Mouse (Mus musculus): Measurements from ENCODE around the gene Afg3l1. TPM values are rescaled to one million over a fixed set of nuclear protein-coding genes. Genes with fewer than 3 reads are reported as not detected.
"Not testable (repeated sequence)": the region's sequence is repeated elsewhere in the genome, so short reads cannot be mapped to it uniquely, and the experiment has no call there.

The Afg3l1 gene
- polyA plus RNA-seq, 1 experiment from 2014 or later = 54.4 TPM

DNA sequence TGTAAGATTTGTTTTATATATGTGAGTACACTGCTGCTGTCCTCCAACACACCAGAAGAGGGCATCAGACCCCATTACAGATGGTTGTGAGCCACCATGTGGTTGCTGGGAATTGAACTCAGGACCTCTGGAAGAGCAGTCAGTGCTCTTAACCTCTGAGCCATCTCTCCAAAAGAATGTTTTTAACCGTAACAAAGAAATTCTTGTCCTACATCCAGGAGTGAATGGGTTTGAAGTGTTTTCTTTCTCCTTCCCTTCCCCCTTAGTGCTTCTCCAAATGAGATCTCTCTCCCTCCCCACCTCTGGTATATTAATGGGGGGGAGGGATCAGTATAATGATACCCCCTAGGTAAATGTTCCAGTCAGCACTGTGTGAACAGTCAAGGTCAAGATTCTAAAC is 42.3 kb downstream of the Afg3l1 start:
- WGBS = 91% methylated on average over 1 of the region's 1 CpGs
- H3K36me3 ChIP-seq (ENCODE audit: control insufficient read depth, insufficient read depth) = peaks cover 18% of the 10 kb centered on the region
- H3K9me3 ChIP-seq (ENCODE audit: control insufficient read depth, low read length); ATAC-seq; H3K27me3 ChIP-seq (replicated peaks; ENCODE audit: control insufficient read depth, insufficient read depth, low read length); H3K27ac ChIP-seq (ENCODE audit: low read length); H3K4me2 ChIP-seq (ENCODE audit: low read length); H3K4me3 ChIP-seq (replicated peaks; ENCODE audit: low read length); H3K9ac ChIP-seq (replicated peaks; ENCODE audit: low read depth, low read length): not testable (repeated sequence)
- peaks cover 23% of the 10 kb centered on the region for H3K4me1 ChIP-seq (replicated peaks; ENCODE audit: control insufficient read depth, insufficient read depth, low read length)

DNA sequence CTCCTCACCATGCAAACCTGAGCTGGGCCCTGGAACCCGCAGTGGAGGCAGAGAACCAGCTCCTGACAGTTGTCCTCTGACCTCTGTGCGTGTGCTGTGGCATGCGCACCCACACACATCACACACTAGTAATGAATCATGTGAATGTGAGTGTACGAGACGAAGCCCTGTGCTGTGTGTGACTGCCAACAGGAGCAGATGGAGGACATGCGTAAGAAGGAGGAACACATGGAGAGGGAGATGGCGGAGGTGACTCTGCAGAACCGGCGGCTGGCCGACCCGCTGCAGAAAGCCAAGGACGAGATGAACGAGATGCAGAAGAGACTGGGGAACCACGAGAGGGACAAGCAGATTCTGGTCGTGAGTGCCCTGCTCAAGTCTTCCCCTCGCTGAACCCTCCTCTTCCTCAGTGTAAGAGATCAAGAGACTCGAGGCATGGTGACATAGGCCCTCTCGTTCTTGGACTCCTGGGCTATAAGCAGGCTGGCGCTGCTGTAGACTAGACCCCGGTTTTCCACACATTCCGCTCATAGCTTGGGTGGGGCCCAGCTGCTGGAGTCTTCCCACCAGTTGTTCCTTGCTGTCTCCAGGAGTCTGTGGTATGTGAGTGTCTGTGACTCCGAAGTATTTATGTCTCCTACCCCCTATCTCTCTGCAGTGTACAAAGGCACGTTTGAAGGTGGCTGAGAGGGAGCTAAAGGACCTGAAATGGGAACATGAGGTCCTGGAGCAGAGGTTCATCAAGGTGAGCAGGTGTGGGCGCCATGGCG is 50.2 kb downstream of the Afg3l1 start:
- ATAC-seq = no peak
- Histone ChIP-seq H3K4me3 (replicated peaks; ENCODE audit: low read length) (no peak overlapping the region), H3K4me1 (replicated peaks; ENCODE audit: control insufficient read depth, insufficient read depth, low read length) (no peaks in the 10 kb centered on the region), H3K27ac (ENCODE audit: low read length) (no peak overlapping the region), H3K27me3 (replicated peaks; ENCODE audit: control insufficient read depth, insufficient read depth, low read length) (no peaks in the 10 kb centered on the region), H3K9me3 (ENCODE audit: control insufficient read depth, low read length) (no peaks in the 10 kb centered on the region), H3K36me3 (ENCODE audit: control insufficient read depth, insufficient read depth) (peaks cover 56% of the 10 kb centered on the region), H3K9ac (replicated peaks; ENCODE audit: low read depth, low read length) (no peak overlapping the region), H3K4me2 (ENCODE audit: low read length) (no peak overlapping the region)
- 86% methylated on average over 25 of the region's 25 CpGs for WGBS

DNA sequence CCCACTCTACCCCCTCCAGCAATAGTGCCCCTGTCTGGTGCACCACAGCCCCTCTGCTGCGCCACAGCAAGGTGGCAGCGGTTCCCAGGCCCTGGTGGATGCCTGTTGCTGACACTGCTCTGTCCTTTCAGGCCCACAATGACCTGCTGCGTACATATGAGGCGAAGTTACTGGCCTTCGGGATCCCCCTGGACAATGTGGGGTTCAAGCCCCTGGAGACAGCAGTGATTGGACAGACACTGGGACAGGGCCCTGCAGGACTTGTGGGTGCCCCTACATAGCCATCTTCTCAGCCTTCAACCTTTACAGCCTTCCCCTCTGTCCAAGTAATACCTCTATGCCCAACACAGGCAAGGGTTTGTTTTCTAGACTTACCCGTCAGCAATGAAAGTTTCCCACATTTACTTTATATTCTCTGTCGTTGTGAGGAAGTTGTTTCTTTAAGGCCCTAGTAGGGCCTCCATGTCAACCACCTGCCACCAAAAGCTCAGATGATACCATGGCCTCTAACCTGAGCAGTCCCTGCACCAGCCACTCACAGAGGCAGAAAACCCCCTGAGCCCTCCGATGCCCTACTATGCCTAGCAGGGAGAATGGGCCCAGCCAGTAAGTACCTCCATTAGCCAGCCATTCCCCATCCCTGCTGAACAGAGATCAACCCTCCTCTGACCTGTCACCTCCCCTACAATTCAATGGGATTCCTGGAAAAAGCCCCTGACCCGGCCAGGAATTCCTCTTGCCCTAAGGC is 58.7 kb downstream of the Afg3l1 start:
- Histone ChIP-seq H3K36me3 (ENCODE audit: control insufficient read depth, insufficient read depth) (peaks cover 27% of the 10 kb centered on the region), H3K4me1 (replicated peaks; ENCODE audit: control insufficient read depth, insufficient read depth, low read length) (no peaks in the 10 kb centered on the region), H3K9me3 (ENCODE audit: control insufficient read depth, low read length) (no peaks in the 10 kb centered on the region), H3K9ac (replicated peaks; ENCODE audit: low read depth, low read length) (no peak overlapping the region), H3K4me3 (replicated peaks; ENCODE audit: low read length) (no peak overlapping the region), H3K27me3 (replicated peaks; ENCODE audit: control insufficient read depth, insufficient read depth, low read length) (no peaks in the 10 kb centered on the region), H3K27ac (ENCODE audit: low read length) (no peak overlapping the region), H3K4me2 (ENCODE audit: low read length) (no peak overlapping the region)
- WGBS = 89% methylated on average over 9 of the region's 9 CpGs
- no peak for ATAC-seq

DNA sequence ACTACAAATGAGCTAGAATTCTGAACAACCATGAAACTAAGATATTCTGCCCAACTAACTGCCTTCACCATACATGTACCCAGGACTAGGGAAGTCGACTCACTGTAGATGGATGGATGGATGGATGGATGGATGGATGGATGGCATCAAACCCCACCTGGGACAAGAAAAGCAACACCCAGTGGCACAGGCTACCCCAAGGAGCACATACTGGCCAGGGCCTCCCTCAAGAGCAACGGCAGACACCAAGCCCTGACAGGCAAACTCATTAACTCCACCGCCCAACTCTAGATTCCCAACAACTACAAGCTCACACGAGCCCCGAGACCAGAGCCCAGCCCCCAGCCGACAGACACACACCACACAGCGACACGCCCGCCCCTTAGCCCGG is 59.3 kb downstream of the Afg3l1 start:
- no peak for ATAC-seq
- Histone ChIP-seq H3K36me3 (ENCODE audit: control insufficient read depth, insufficient read depth) (peaks cover 22% of the 10 kb centered on the region), H3K4me2 (ENCODE audit: low read length) (no peak overlapping the region), H3K27ac (ENCODE audit: low read length) (no peak overlapping the region), H3K9me3 (ENCODE audit: control insufficient read depth, low read length) (no peaks in the 10 kb centered on the region), H3K9ac (replicated peaks; ENCODE audit: low read depth, low read length) (no peak overlapping the region), H3K4me3 (replicated peaks; ENCODE audit: low read length) (no peak overlapping the region), H3K27me3 (replicated peaks; ENCODE audit: control insufficient read depth, insufficient read depth, low read length) (no peaks in the 10 kb centered on the region), H3K4me1 (replicated peaks; ENCODE audit: control insufficient read depth, insufficient read depth, low read length) (no peaks in the 10 kb centered on the region)
- WGBS = 36% methylated on average over 9 of the region's 10 CpGs

DNA sequence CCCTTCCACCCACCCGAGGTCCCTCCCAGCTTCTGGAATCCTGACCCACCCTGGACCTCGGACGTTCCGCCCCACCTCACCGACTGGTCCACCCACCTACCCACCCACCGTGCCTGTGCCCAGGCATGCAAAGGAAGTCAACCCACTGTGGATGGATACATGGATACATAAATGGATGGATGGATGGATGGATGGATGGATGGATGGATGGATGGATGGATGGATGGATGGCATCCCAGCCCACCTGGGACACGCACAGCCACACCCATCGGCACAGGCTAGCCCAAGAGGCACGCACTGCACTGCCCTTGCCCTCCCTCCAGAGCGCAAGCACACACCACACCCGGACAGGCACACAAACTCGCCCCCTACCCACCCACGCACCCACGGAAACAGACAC is 59.9 kb downstream of the Afg3l1 start:
- H3K27me3 ChIP-seq (replicated peaks; ENCODE audit: control insufficient read depth, insufficient read depth, low read length); H3K27ac ChIP-seq (ENCODE audit: low read length); H3K4me1 ChIP-seq (replicated peaks; ENCODE audit: control insufficient read depth, insufficient read depth, low read length); H3K4me3 ChIP-seq (replicated peaks; ENCODE audit: low read length); H3K9ac ChIP-seq (replicated peaks; ENCODE audit: low read depth, low read length); ATAC-seq; H3K4me2 ChIP-seq (ENCODE audit: low read length); H3K9me3 ChIP-seq (ENCODE audit: control insufficient read depth, low read length): not testable (repeated sequence)
- H3K36me3 ChIP-seq (ENCODE audit: control insufficient read depth, insufficient read depth) = peaks cover 16% of the 10 kb centered on the region
- 77% methylated on average over 4 of the region's 14 CpGs for WGBS

Other genes with a start within 250 kb of the Afg3l1 start
- 5.8 and 7.8 TPM in 2 replicates for gene Spata2l, start 241.7 kb upstream of the Afg3l1 start, polyA plus RNA-seq (2015; fragmentation: Nextera tagmentation; extraction: Ambion mirVana)
- 26.8 and 31.2 TPM in 2 replicates for gene Zfp276, start 223.7 kb upstream of the Afg3l1 start, polyA plus RNA-seq (2015; fragmentation: Nextera tagmentation; extraction: Ambion mirVana)
- 44.9 and 60.5 TPM in 2 replicates for gene Vps9d1, start 223.6 kb upstream of the Afg3l1 start, polyA plus RNA-seq (2015; fragmentation: Nextera tagmentation; extraction: Ambion mirVana)
- gene Fanca, start 159.3 kb upstream of the Afg3l1 start, polyA plus RNA-seq (2015; fragmentation: Nextera tagmentation; extraction: Ambion mirVana) = 12.8 and 14.8 TPM in 2 replicates
- gene Spire2, start 145.2 kb upstream of the Afg3l1 start, polyA plus RNA-seq (2015; fragmentation: Nextera tagmentation; extraction: Ambion mirVana) = 31.8 and 33.4 TPM in 2 replicates
- gene Tcf25, start 104.2 kb upstream of the Afg3l1 start, polyA plus RNA-seq (2015; fragmentation: Nextera tagmentation; extraction: Ambion mirVana) = 283 and 303 TPM in 2 replicates
- gene Mc1r, start 70.8 kb upstream of the Afg3l1 start, polyA plus RNA-seq (2015; fragmentation: Nextera tagmentation; extraction: Ambion mirVana) = 0.09 and 0.12 TPM in 2 replicates
- gene Tubb3, start 66.5 kb upstream of the Afg3l1 start, polyA plus RNA-seq (2015; fragmentation: Nextera tagmentation; extraction: Ambion mirVana) = 1,828 and 2,004 TPM in 2 replicates
- 43.9 and 48.3 TPM in 2 replicates for gene Def8, start 54.4 kb upstream of the Afg3l1 start, polyA plus RNA-seq (2015; fragmentation: Nextera tagmentation; extraction: Ambion mirVana)
- 96.6 and 97.2 TPM in 2 replicates for gene Dbndd1, start 37.6 kb downstream of the Afg3l1 start, polyA plus RNA-seq (2015; fragmentation: Nextera tagmentation; extraction: Ambion mirVana)
- 43.9 and 48.4 TPM in 2 replicates for gene Gas8, start 40.9 kb downstream of the Afg3l1 start, polyA plus RNA-seq (2015; fragmentation: Nextera tagmentation; extraction: Ambion mirVana)
- gene Rhou, start 176.0 kb downstream of the Afg3l1 start, polyA plus RNA-seq (2015; fragmentation: Nextera tagmentation; extraction: Ambion mirVana) = 8.8 and 9.5 TPM in 2 replicates

Data from forebrain, embryonic 16.5 days (tissue).